Mouse (Mus musculus): ENCODE data around the gene Ripk3. TPM values are rescaled to one million over a fixed set of nuclear protein-coding genes. Genes with fewer than 3 reads are reported as not detected.
"Not testable (repeated sequence)": the region's sequence is repeated elsewhere in the genome, so short reads cannot be mapped to it uniquely, and the experiment has no call there.

The Ripk3 gene
- polyA plus RNA-seq, 1 experiment from 2014 or later: 12.6 TPM

GRCm38 (mm10) chr14:55776711-55777110, 12.0 kb downstream of the Ripk3 start:
- peaks cover 6% of the 10 kb centered on the region for H3K27me3 ChIP-seq
- no peak overlapping the region for H3K4me3 ChIP-seq
- no peak for ATAC-seq (replicated peaks; ENCODE audit: insufficient number of reproducible peaks, insufficient read depth, low FRiP score, low read depth)

GRCm38 (mm10) chr14:55769087-55769703, 19.5 kb downstream of the Ripk3 start:
- no peak for ATAC-seq (replicated peaks; ENCODE audit: insufficient number of reproducible peaks, insufficient read depth, low FRiP score, low read depth)
- H3K27me3 ChIP-seq: peaks cover 36% of the 10 kb centered on the region

More at GRCm38 (mm10) chr14:55776711-55777110, 12.0 kb downstream of the Ripk3 start:
- Histone ChIP-seq H3K4me2 (no peak overlapping the region), H3K4me1 (replicated peaks) (peaks cover 17% of the 10 kb centered on the region), H3K27ac (no peak overlapping the region), H3K36me3 (no peaks in the 10 kb centered on the region), H3K9me3 (replicated peaks) (no peaks in the 10 kb centered on the region), H3K9ac (no peak overlapping the region)
- 58% methylated on average over 7 of the region's 7 CpGs for WGBS

GRCm38 (mm10) chr14:55768555-55768954, 20.1 kb downstream of the Ripk3 start:
- Histone ChIP-seq H3K9me3 (replicated peaks) (no peaks in the 10 kb centered on the region), H3K4me1 (replicated peaks) (peaks cover 12% of the 10 kb centered on the region), H3K27me3 (peaks cover 36% of the 10 kb centered on the region), H3K4me3 (no peak overlapping the region), H3K36me3 (no peaks in the 10 kb centered on the region), H3K9ac (no peak overlapping the region), H3K27ac (no peak overlapping the region), H3K4me2 (no peak overlapping the region; the same call in 1 of the 2 replicates)
- no peak for ATAC-seq (replicated peaks; ENCODE audit: insufficient number of reproducible peaks, insufficient read depth, low FRiP score, low read depth)
- WGBS: 80% methylated on average over 6 of the region's 6 CpGs

More at GRCm38 (mm10) chr14:55769087-55769703, 19.5 kb downstream of the Ripk3 start:
- 71% methylated on average over 16 of the region's 16 CpGs for WGBS
- Histone ChIP-seq H3K4me3 (no peak overlapping the region), H3K4me1 (replicated peaks) (peaks cover 11% of the 10 kb centered on the region), H3K27ac (no peak overlapping the region), H3K9ac (no peak overlapping the region), H3K4me2 (no peak overlapping the region), H3K9me3 (replicated peaks) (no peaks in the 10 kb centered on the region), H3K36me3 (no peaks in the 10 kb centered on the region)

GRCm38 (mm10) chr14:55767519-55768414, 20.9 kb downstream of the Ripk3 start:
- H3K9me3 ChIP-seq (replicated peaks): no peaks in the 10 kb centered on the region
- no peak overlapping the region for H3K27ac ChIP-seq
- ATAC-seq (replicated peaks; ENCODE audit: insufficient number of reproducible peaks, insufficient read depth, low FRiP score, low read depth): peak; percentile 41; the same call in 1 of the 2 replicates
- H3K4me3 ChIP-seq: peak overlapping the region; percentile 49
- peaks cover 20% of the 10 kb centered on the region for H3K4me1 ChIP-seq (replicated peaks)
- H3K9ac ChIP-seq: peak overlapping the region; percentile 59
- 11% methylated on average over 52 of the region's 52 CpGs for WGBS
- no peaks in the 10 kb centered on the region for H3K36me3 ChIP-seq
- H3K4me2 ChIP-seq: peak overlapping the region; percentile 82
- H3K27me3 ChIP-seq: peaks cover 36% of the 10 kb centered on the region

GRCm38 (mm10) chr14:55765696-55766095, 23.0 kb downstream of the Ripk3 start, which contains the start of gene Ltb4r1:
TSS of gene Ltb4r1 (plus strand) at chr14:55765962.
- Histone ChIP-seq H3K4me3 (no peak within 1 kb of the TSS), H3K9me3 (replicated peaks) (no peaks in the 10 kb centered on the region), H3K9ac (no peak within 1 kb of the TSS), H3K36me3 (no peaks in the 10 kb centered on the region), H3K27ac (no peak within 1 kb of the TSS), H3K4me2 (no peak within 1 kb of the TSS), H3K27me3 (peaks cover 44% of the 10 kb centered on the region), H3K4me1 (replicated peaks) (peaks cover 35% of the 10 kb centered on the region)
- WGBS: 73% methylated on average over 4 of the region's 4 CpGs
- ATAC-seq (replicated peaks; ENCODE audit: insufficient number of reproducible peaks, insufficient read depth, low FRiP score, low read depth): no peak

- WGBS: 22% methylated on average over 7 of the region's 7 CpGs
- Histone ChIP-seq H3K4me2 (peak overlapping the region; percentile 97; the same call in 1 of the 2 replicates), H3K9ac (no peak overlapping the region)
Observed at GRCm38 (mm10) chr14:55763166-55763565, 25.5 kb downstream of the Ripk3 start.

GRCm38 (mm10) chr14:55762001-55762821, 26.5 kb downstream of the Ripk3 start:
- H3K36me3 ChIP-seq: no peaks in the 10 kb centered on the region
- peak overlapping the region; percentile 51 for H3K4me3 ChIP-seq
- peak overlapping the region; percentile 54 for H3K9ac ChIP-seq
- H3K27me3 ChIP-seq: peaks cover 26% of the 10 kb centered on the region
- WGBS: under 1% methylated on average over 77 of the region's 77 CpGs
- peaks cover 37% of the 10 kb centered on the region for H3K4me1 ChIP-seq (replicated peaks)
- H3K27ac ChIP-seq: peak overlapping the region; percentile 44
- peak; percentile 56 for ATAC-seq (replicated peaks; ENCODE audit: insufficient number of reproducible peaks, insufficient read depth, low FRiP score, low read depth)
- H3K9me3 ChIP-seq (replicated peaks): no peaks in the 10 kb centered on the region
- peak overlapping the region; percentile 97 for H3K4me2 ChIP-seq

More at GRCm38 (mm10) chr14:55763166-55763565, 25.5 kb downstream of the Ripk3 start:
- Histone ChIP-seq H3K27ac (peak overlapping the region; percentile 44), H3K4me1 (replicated peaks) (peaks cover 41% of the 10 kb centered on the region), H3K27me3 (peaks cover 33% of the 10 kb centered on the region), H3K36me3 (no peaks in the 10 kb centered on the region), H3K4me3 (no peak overlapping the region; the same call in 1 of the 2 replicates), H3K9me3 (replicated peaks) (no peaks in the 10 kb centered on the region)
- ATAC-seq (replicated peaks; ENCODE audit: insufficient number of reproducible peaks, insufficient read depth, low FRiP score, low read depth): no peak

- 78% methylated on average over 6 of the region's 6 CpGs for WGBS
- no peaks in the 10 kb centered on the region for H3K36me3 ChIP-seq
- H3K9ac ChIP-seq: peak within 1 kb of the TSS; percentile 54
- peak within 1 kb of the TSS; percentile 51 for H3K4me3 ChIP-seq
- no peak for ATAC-seq (replicated peaks; ENCODE audit: insufficient number of reproducible peaks, insufficient read depth, low FRiP score, low read depth)
- peak within 1 kb of the TSS; percentile 97 for H3K4me2 ChIP-seq
- peaks cover 36% of the 10 kb centered on the region for H3K4me1 ChIP-seq (replicated peaks)
- H3K9me3 ChIP-seq (replicated peaks): no peaks in the 10 kb centered on the region
- H3K27me3 ChIP-seq: peaks cover 18% of the 10 kb centered on the region
- H3K27ac ChIP-seq: no peak within 1 kb of the TSS
Observed at GRCm38 (mm10) chr14:55761163-55761562, 27.5 kb downstream of the Ripk3 start, which contains the start of gene Ltb4r2. TSS of gene Ltb4r2 (plus strand) at chr14:55761428.

- not testable (repeated sequence) for H3K27ac ChIP-seq
- WGBS: 0% methylated on average over 6 of the region's 6 CpGs
Observed at GRCm38 (mm10) chr14:55760156-55760555, 28.5 kb downstream of the Ripk3 start.

GRCm38 (mm10) chr14:55758363-55758784, 30.3 kb downstream of the Ripk3 start, which contains the start of gene Cideb:
TSS of gene Cideb (minus strand) at chr14:55758458.
- Histone ChIP-seq H3K27ac (no peak within 1 kb of the TSS), H3K4me2 (peak within 1 kb of the TSS; percentile 14; the same call in 1 of the 2 replicates), H3K9me3 (replicated peaks) (no peaks in the 10 kb centered on the region), H3K4me3 (no peak within 1 kb of the TSS), H3K4me1 (replicated peaks) (peaks cover 33% of the 10 kb centered on the region), H3K27me3 (peaks cover 12% of the 10 kb centered on the region), H3K9ac (no peak within 1 kb of the TSS), H3K36me3 (peaks cover 23% of the 10 kb centered on the region)
- no peak for ATAC-seq (replicated peaks; ENCODE audit: insufficient number of reproducible peaks, insufficient read depth, low FRiP score, low read depth)
- WGBS: 16% methylated on average over 8 of the region's 8 CpGs

More at GRCm38 (mm10) chr14:55760156-55760555, 28.5 kb downstream of the Ripk3 start:
- ATAC-seq (replicated peaks; ENCODE audit: insufficient number of reproducible peaks, insufficient read depth, low FRiP score, low read depth); H3K36me3 ChIP-seq; H3K9me3 ChIP-seq (replicated peaks): not testable (repeated sequence)
- H3K4me1 ChIP-seq (replicated peaks): peaks cover 36% of the 10 kb centered on the region
- peaks cover 18% of the 10 kb centered on the region for H3K27me3 ChIP-seq
- H3K4me3 ChIP-seq: peak overlapping the region; percentile 28
- H3K9ac ChIP-seq: 0 out of 2 replicates have a peak overlapping the region, but pooled peaks have one; percentile 30
- peak overlapping the region; percentile 54 for H3K4me2 ChIP-seq

All from heart, embryonic 15.5 days (tissue).